Mouse (Mus musculus): Measurements from ENCODE around the gene Gbx2. TPM values are rescaled to one million over a fixed set of nuclear protein-coding genes. Genes with fewer than 3 reads are reported as not detected.

Gene Gbx2
- total and polyA plus RNA-seq, 3 experiments = 0.27 TPM; not detected in 2

DNA sequence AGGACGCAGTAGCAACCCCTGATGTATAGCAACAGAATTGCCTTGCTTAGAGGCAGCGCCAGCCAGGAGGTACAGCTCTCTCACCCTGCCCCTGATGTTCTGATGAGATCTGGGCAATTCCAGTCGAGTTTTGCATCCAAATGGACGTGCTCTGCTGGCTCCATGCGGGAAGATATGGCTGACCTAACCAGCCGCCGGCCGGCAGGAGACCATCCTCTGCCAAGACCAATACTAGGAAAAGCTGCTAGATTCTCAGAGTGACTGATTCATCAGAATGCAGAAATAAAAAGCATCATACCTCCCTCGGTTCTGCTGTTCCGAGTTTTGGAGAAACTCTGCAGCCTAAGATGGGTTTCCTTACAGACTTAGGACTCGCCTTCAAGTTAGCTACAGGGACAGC lies 52.5 kb downstream of the Gbx2 start:
- DNase-seq (ENCODE audit: low spot score) (no peak), ATAC-seq (ENCODE audit: extremely low read depth, insufficient number of reproducible peaks, low FRiP score, poor library complexity, severe bottlenecking) (no peak)
- Histone ChIP-seq H3K27me3 (ENCODE audit: insufficient read depth, low read length) (no peaks in the 10 kb centered on the region; the same call in 1 of the 2 replicates), H3K36me3 (replicated peaks) (no peaks in the 10 kb centered on the region), H3K4me3 (ENCODE audit: low read depth, low read length) (no peak overlapping the region), H3K4me1 (ENCODE audit: insufficient read depth, low read depth, low read length) (no peaks in the 10 kb centered on the region), H3K9me3 (replicated peaks) (peaks cover 87% of the 10 kb centered on the region)
- TF ChIP-seq TAL1 (conservative IDR thresholded peaks at IDR 0.05; ENCODE audit: low read depth, low read length) (no peak), GATA2 (IDR thresholded peaks at IDR 0.05; ENCODE audit: borderline replicate concordance, low read depth, low read length) (no peak), POLR2AphosphoS5 (IDR thresholded peaks at IDR 0.05; ENCODE audit: insufficient replicate concordance, low read depth, low read length) (no peak), GATA1 (IDR thresholded peaks at IDR 0.05; ENCODE audit: borderline replicate concordance, low read length) (no peak), CTCF (IDR thresholded peaks at IDR 0.05; ENCODE audit: low read depth, low read length) (no peak)

Other genes with a start within 250 kb of the Gbx2 start
- not detected in 2 replicates for gene Asb18, start 83.5 kb upstream of the Gbx2 start, total RNA-seq (2014; fragmentation: Nextera tagmentation)
- gene Asb18, start 83.5 kb upstream of the Gbx2 start, total RNA-seq (2017) = 0.05 and 0.06 TPM in 2 replicates
- gene Asb18, start 83.5 kb upstream of the Gbx2 start, polyA plus RNA-seq (2012) = not detected in 2 replicates
- not detected in 2 replicates for gene Iqca, start 222.2 kb upstream of the Gbx2 start, total RNA-seq (2014; fragmentation: Nextera tagmentation)
- 0.27 TPM in 1 of 2 replicates, not detected in the other for gene Iqca, start 222.2 kb upstream of the Gbx2 start, total RNA-seq (2017)
- gene Iqca, start 222.2 kb upstream of the Gbx2 start, polyA plus RNA-seq (2012) = not detected in 2 replicates

Measured in G1E (cell line).